Mouse (Mus musculus): ENCODE measurements around the gene Acads.

DNA sequence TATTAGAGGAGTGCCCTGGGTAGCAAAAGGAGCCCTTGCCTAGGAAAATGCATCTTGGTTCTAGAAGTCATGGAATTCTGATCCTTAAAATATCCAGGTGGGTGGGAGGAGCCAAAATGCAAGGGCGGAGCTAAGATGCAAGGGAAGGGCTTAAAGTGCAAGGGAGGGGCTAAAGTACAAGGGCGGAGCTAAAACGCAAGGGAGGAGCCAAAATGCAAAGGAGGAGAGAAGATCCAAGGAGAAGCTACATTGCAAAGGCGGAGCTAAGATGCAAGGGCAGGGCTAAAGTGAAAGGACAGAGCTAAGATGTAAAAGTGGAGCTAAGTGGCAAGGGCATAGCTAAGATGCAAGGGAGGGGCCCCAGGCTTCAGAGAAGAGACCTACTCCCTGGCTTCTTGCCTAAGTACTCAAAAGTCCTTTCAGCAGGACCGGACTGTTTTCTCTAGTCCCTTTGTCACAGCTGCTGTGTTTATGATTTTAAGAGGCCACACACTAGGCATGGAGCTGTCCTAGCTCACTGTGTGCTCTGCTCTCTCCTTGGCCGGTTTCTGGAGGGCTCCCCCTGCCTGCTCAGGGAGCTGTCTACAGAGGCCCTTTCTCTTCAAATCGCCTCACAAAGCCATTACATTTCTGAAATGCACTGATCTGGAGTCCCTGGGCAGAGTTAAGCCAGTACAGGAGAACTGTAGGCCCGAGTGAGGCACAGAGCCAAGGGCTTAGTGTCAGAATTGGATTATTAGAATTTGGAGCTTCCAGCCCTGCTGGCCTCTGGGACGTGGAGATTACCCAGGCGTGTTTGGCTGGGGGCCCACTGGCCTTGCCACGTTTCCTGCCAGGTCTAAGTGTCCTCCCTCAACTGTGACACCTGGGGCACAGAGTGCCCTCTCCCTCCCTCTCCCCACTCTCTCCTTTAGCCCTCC lies 47.0 kb upstream of the Acads start:
- no peak; a peak in 1 of 6 replicates for TF ChIP-seq CTCF (IDR thresholded peaks at IDR 0.05 in 2 of 3, conservative IDR thresholded peaks at IDR 0.05 in 1 of 3; ENCODE audit: control insufficient read depth in 1 of 3, insufficient read depth in 1 of 3, low read depth in 2 of 3, low read length in 3 of 3, poor library complexity in 1 of 3, severe bottlenecking in 1 of 3)
- no peak for TF ChIP-seq POLR2A (IDR thresholded peaks at IDR 0.05; ENCODE audit: control insufficient read depth in 1 of 2, insufficient read depth in 1 of 2, low read depth in 1 of 2, low read length in 2 of 2, poor library complexity in 1 of 2)
- TF ChIP-seq CHD1 (IDR thresholded peaks at IDR 0.05; ENCODE audit: low read depth, low read length): no peak
- TF ChIP-seq KAT2A (conservative IDR thresholded peaks at IDR 0.05; ENCODE audit: low read depth, low read length): no peak
- TF ChIP-seq EP300 (IDR thresholded peaks at IDR 0.05; ENCODE audit: low read depth in 1 of 2, low read length in 2 of 2): no peak
- TF ChIP-seq TCF12 (IDR thresholded peaks at IDR 0.05; ENCODE audit: low read depth, low read length): no peak
- no peak for TF ChIP-seq POLR2AphosphoS2 (IDR thresholded peaks at IDR 0.05; ENCODE audit: low read length)
- TF ChIP-seq NELFE (IDR thresholded peaks at IDR 0.05; ENCODE audit: low read depth, low read length): no peak
- TF ChIP-seq ZC3H11A (IDR thresholded peaks at IDR 0.05; ENCODE audit: low read depth, low read length): no peak
- no peak for TF ChIP-seq RAD21 (IDR thresholded peaks at IDR 0.05; ENCODE audit: low read depth, low read length)
- no peak for TF ChIP-seq ZNF384 (IDR thresholded peaks at IDR 0.05; ENCODE audit: low read depth, low read length)
- no peak for TF ChIP-seq UBTF (IDR thresholded peaks at IDR 0.05; ENCODE audit: borderline replicate concordance, insufficient read depth, low read depth, low read length)
- no peak for TF ChIP-seq BHLHE40 (IDR thresholded peaks at IDR 0.05; ENCODE audit: borderline replicate concordance, low read depth, low read length)
